ENCODE assay signal across 8 mouse cellular contexts in genomic region chr13:23464224-23464637, GRCm38 (mm10). TPM values are rescaled to one million over a fixed set of nuclear protein-coding genes. Genes with fewer than 3 reads are reported as not detected.
DNase-seq lines count a peak whose midpoint lies in the region; ATAC-seq and TF ChIP-seq lines count a peak whose summit lies in the region.

No protein-coding gene starts in this region.

- intact Hi-C loops in left cerebral cortex, postnatal 25 days (cut with DNase I): no loop called here

- H3K9me3 ChIP-seq in erythroblast, embryonic 14.5 days (ENCODE audit: control insufficient read depth, low read length): no peaks in the 10 kb centered on the region
- H3K9me3 ChIP-seq in hindbrain, embryonic 13.5 days: no peaks in the 10 kb centered on the region
- H3K9me3 ChIP-seq in liver, embryonic 12.5 days (replicated peaks): no peaks in the 10 kb centered on the region

- no peak overlapping the region for H3ac ChIP-seq in myocyte (ENCODE audit: control insufficient read depth, insufficient read length)

- DNase-seq in left cerebral cortex, postnatal 25 days (ENCODE audit: low spot score in 2 of 2): peak; percentile 31
- DNase-seq in left cerebral cortex, adult 9 months (ENCODE audit: low spot score in 2 of 2): no peak
- DNase-seq in brain, adult 2 months (ENCODE audit: low read depth, low spot score): peak; percentile 74
- peak; percentile 32 to 35 for DNase-seq in thymus, postnatal 36 days

- H3K4me3 ChIP-seq in erythroblast, embryonic 14.5 days (replicated peaks): peak overlapping the region; percentile 88
- H3K4me3 ChIP-seq in hindbrain, embryonic 13.5 days: peak overlapping the region; percentile 57
- H3K4me3 ChIP-seq in liver, embryonic 12.5 days: peak overlapping the region; percentile 71
- H3K4me3 ChIP-seq in myocyte: peak overlapping the region; percentile 31

- no peaks in the 10 kb centered on the region for H3K79me2 ChIP-seq in myocyte (ENCODE audit: control insufficient read depth, insufficient read depth)

- peaks cover 6% of the 10 kb centered on the region for H3K36me3 ChIP-seq in erythroblast, embryonic 14.5 days (ENCODE audit: control insufficient read depth)
- H3K36me3 ChIP-seq in hindbrain, embryonic 13.5 days: no peaks in the 10 kb centered on the region
- H3K36me3 ChIP-seq in liver, embryonic 12.5 days: no peaks in the 10 kb centered on the region
- H3K36me3 ChIP-seq in myocyte (ENCODE audit: control insufficient read depth, insufficient read depth): no peaks in the 10 kb centered on the region

- H3K27me3 ChIP-seq in erythroblast, embryonic 14.5 days (ENCODE audit: control insufficient read depth): no peaks in the 10 kb centered on the region
- peaks cover 31% of the 10 kb centered on the region; the same call in 1 of the 2 replicates for H3K27me3 ChIP-seq in hindbrain, embryonic 13.5 days
- no peaks in the 10 kb centered on the region for H3K27me3 ChIP-seq in liver, embryonic 12.5 days (replicated peaks)
- H3K27me3 ChIP-seq in myocyte (ENCODE audit: control insufficient read depth, insufficient read depth, insufficient read length): no peaks in the 10 kb centered on the region

- peak; percentile 56 for ATAC-seq in hindbrain, embryonic 13.5 days (ENCODE audit: low FRiP score)
- peak; percentile 60 for ATAC-seq in liver, embryonic 12.5 days

- WGBS in hindbrain, embryonic 13.5 days: under 1% methylated on average over 29 of the region's 29 CpGs
- WGBS in liver, embryonic 12.5 days (ENCODE audit: insufficient replicate concordance): 1% methylated on average over 29 of the region's 29 CpGs

- peak overlapping the region; percentile 75 for H3K9ac ChIP-seq in hindbrain, embryonic 13.5 days
- H3K9ac ChIP-seq in liver, embryonic 12.5 days: peak overlapping the region; percentile 81

- no peak for TF ChIP-seq POLR2A in myocyte (IDR thresholded peaks at IDR 0.05; ENCODE audit: insufficient read length, low read depth)

- H3K4me1 ChIP-seq in erythroblast, embryonic 14.5 days (ENCODE audit: control insufficient read depth): peaks cover 77% of the 10 kb centered on the region
- peaks cover 19% of the 10 kb centered on the region for H3K4me1 ChIP-seq in hindbrain, embryonic 13.5 days (replicated peaks)
- H3K4me1 ChIP-seq in liver, embryonic 12.5 days: peaks cover 55% of the 10 kb centered on the region

- no peak overlapping the region for H3K27ac ChIP-seq in hindbrain, embryonic 13.5 days
- peak overlapping the region; percentile 89 for H3K27ac ChIP-seq in liver, embryonic 12.5 days

- H3K4me2 ChIP-seq in hindbrain, embryonic 13.5 days: peak overlapping the region; percentile 82
- peak overlapping the region; percentile 86 for H3K4me2 ChIP-seq in liver, embryonic 12.5 days
- H3K4me2 ChIP-seq in myocyte (ENCODE audit: low read depth): peak overlapping the region; percentile 94

TF ChIP-seq in myocyte, 11 proteins besides CTCF, POLR2A, EP300 and RAD21:
- no peak for TF ChIP-seq E2F4 (IDR thresholded peaks at IDR 0.05; ENCODE audit: insufficient read depth)
- no peak for TF ChIP-seq MAX (IDR thresholded peaks at IDR 0.05; ENCODE audit: low read depth)
- TF ChIP-seq SRF (IDR thresholded peaks at IDR 0.05; ENCODE audit: control insufficient read depth, insufficient read length, low read depth): no peak
- TF ChIP-seq CEBPB (IDR thresholded peaks at IDR 0.05; ENCODE audit: insufficient read depth, poor library complexity, severe bottlenecking): no peak
- TF ChIP-seq REST (IDR thresholded peaks at IDR 0.05; ENCODE audit: insufficient read depth, insufficient read length): no peak
- no peak for TF ChIP-seq USF1 (IDR thresholded peaks at IDR 0.05; ENCODE audit: low read depth)
- TF ChIP-seq TCF12 (IDR thresholded peaks at IDR 0.05; ENCODE audit: insufficient read depth, poor library complexity, severe bottlenecking): no peak
- no peak for TF ChIP-seq MYOD1 (IDR thresholded peaks at IDR 0.05; ENCODE audit: control insufficient read depth in 1 of 3, insufficient read length in 2 of 3, low read depth in 2 of 3)
- no peak for TF ChIP-seq TCF3 (IDR thresholded peaks at IDR 0.05; ENCODE audit: insufficient read length, low read depth)
- TF ChIP-seq MYOG (IDR thresholded peaks at IDR 0.05; ENCODE audit: control insufficient read depth in 1 of 3, insufficient read depth in 1 of 3, insufficient read length in 2 of 3, low read depth in 2 of 3): no peak
- no peak for TF ChIP-seq POLR2AphosphoS2 (IDR thresholded peaks at IDR 0.05; ENCODE audit: insufficient read length, low read depth)

RNA-seq across cellular contexts. Expression of gene Btn1a1, which starts 1.5 kb away (rescaled TPM):
- total RNA-seq in left cerebral cortex, postnatal 25 days (2021): not detected
- polyA plus RNA-seq in erythroblast, embryonic 14.5 days (2012): 0.15 and 0.16 TPM in 2 replicates
- polyA plus RNA-seq in hindbrain, embryonic 13.5 days (2015; fragmentation: Nextera tagmentation; extraction: Ambion mirVana): 0.06 TPM in 1 of 2 replicates, not detected in the other
- polyA plus RNA-seq in liver, embryonic 12.5 days (2016; fragmentation: Nextera tagmentation; extraction: Ambion mirVana): 1.9 and 2.5 TPM in 2 replicates
- 0.02 TPM for polyA plus RNA-seq in myocyte (2012; fragmentation: generic; extraction: Trizol)

RNA-seq across cellular contexts. Expression of gene Btn2a2, which starts 24.4 kb away (rescaled TPM):
- total RNA-seq in left cerebral cortex, postnatal 25 days (2021): 1 to 10 TPM; 1.1 to 1.3 TPM
- not detected in 2 replicates for polyA plus RNA-seq in erythroblast, embryonic 14.5 days (2012)
- 0.12 TPM in 1 of 2 replicates, not detected in the other for polyA plus RNA-seq in hindbrain, embryonic 13.5 days (2015; fragmentation: Nextera tagmentation; extraction: Ambion mirVana)
- polyA plus RNA-seq in liver, embryonic 12.5 days (2016; fragmentation: Nextera tagmentation; extraction: Ambion mirVana): 0.07 TPM in 1 of 2 replicates, not detected in the other
- polyA plus RNA-seq in myocyte (2012; fragmentation: generic; extraction: Trizol): 0.20 TPM

RNA-seq across cellular contexts. Expression of gene Abt1, which starts 40.6 kb away (rescaled TPM):
- total RNA-seq in left cerebral cortex, postnatal 25 days (2021): 1 to 10 TPM; 8.3 to 8.9 TPM
- 0.76 and 0.84 TPM in 2 replicates for polyA plus RNA-seq in erythroblast, embryonic 14.5 days (2012)
- polyA plus RNA-seq in hindbrain, embryonic 13.5 days (2015; fragmentation: Nextera tagmentation; extraction: Ambion mirVana): 9.9 and 10.2 TPM in 2 replicates
- polyA plus RNA-seq in liver, embryonic 12.5 days (2016; fragmentation: Nextera tagmentation; extraction: Ambion mirVana): 8.8 and 9.6 TPM in 2 replicates
- 7.4 TPM for polyA plus RNA-seq in myocyte (2012; fragmentation: generic; extraction: Trizol)

Comparison
In these comparisons a context has a peak if more than half of its experiments do, and no peak if none do; other contexts are left out.
1. DNase-seq: peak in left cerebral cortex, postnatal 25 days (2 of 2), brain, adult 2 months (single experiment) and thymus, postnatal 36 days (2 of 2); none in left cerebral cortex, adult 9 months (0 of 2).
2. H3K4me3 ChIP-seq: peak in every context shown above with its lines; median percentile 88 in erythroblast, embryonic 14.5 days; 71 in liver, embryonic 12.5 days; 57 in hindbrain, embryonic 13.5 days; 31 in myocyte.
3. Peak in every context shown above with its lines, with median percentiles within 50 percentile points of each other: H3K4me2 ChIP-seq.